Mouse (Mus musculus) ES-E14 (cell line): Measurements from ENCODE around the gene Cd69. TPM values are rescaled to one million over a fixed set of nuclear protein-coding genes. Genes with fewer than 3 reads are reported as not detected.

Experiments
- DNase-seq: peaks from one replicate; pipeline ENCODE4 v3.0.0-alpha.2; 2013; ENCODE audit warnings: low read depth, low spot score
- H3K27ac ChIP-seq: 2 replicates; pipeline ENCODE4 v1.5.1; 2012; ENCODE audit warnings: low read depth, mild to moderate bottlenecking, low read length, moderate library complexity, mixed read lengths; ENCODE audit not compliant: poor library complexity, insufficient read depth, severe bottlenecking
- H3K36me3 ChIP-seq: 2 replicates; pipeline ENCODE4 v1.6.1; 2012; ENCODE audit warnings: mild to moderate bottlenecking, low read length, moderate library complexity, mixed read lengths; ENCODE audit not compliant: control insufficient read depth, poor library complexity, insufficient read depth, severe bottlenecking
- H3K4me1 ChIP-seq, 2 experiments: fragments of 150-350 bp in 1 of 2; sonication (generic) in 1 of 2; 2 replicates each; pipeline ENCODE4 v1.6.1; 2012; ENCODE audit warnings: low read length in 2 of 2, mild to moderate bottlenecking in 1 of 2, mixed read lengths in 1 of 2; ENCODE audit not compliant: control insufficient read depth in 2 of 2, insufficient read depth in 2 of 2, poor library complexity in 1 of 2
- H3K4me3 ChIP-seq, 2 experiments: fragments of 150-350 bp in 1 of 2; sonication (generic) in 1 of 2; 2 replicates each; pipeline ENCODE4 v1.5.1; 2012; ENCODE audit warnings: low read length in 2 of 2, low read depth in 1 of 2, mild to moderate bottlenecking in 1 of 2, mixed read lengths in 1 of 2; ENCODE audit not compliant: insufficient read depth in 1 of 2, poor library complexity in 1 of 2, severe bottlenecking in 1 of 2
- H3K9ac ChIP-seq: 2 replicates; pipeline ENCODE4 v1.6.1; 2012; ENCODE audit warnings: low read depth, mild to moderate bottlenecking, low read length, mixed read lengths; ENCODE audit not compliant: poor library complexity, insufficient read depth, severe bottlenecking
- H3K9me3 ChIP-seq: fragments of 150-350 bp; sonication (generic); 2 replicates; pipeline ENCODE4 v1.6.1; 2012; ENCODE audit warnings: low read depth, mild to moderate bottlenecking, low read length; ENCODE audit not compliant: control insufficient read depth, insufficient read depth
- CHD2 ChIP-seq: IDR thresholded peaks from 2 replicates; pipeline ENCODE4 v1.6.1; 2014; ENCODE audit warnings: mild to moderate bottlenecking, low read depth, low read length, inconsistent platforms
- HCFC1 ChIP-seq: IDR thresholded peaks from 2 replicates; pipeline ENCODE4 v1.6.1; 2012; ENCODE audit warnings: low read length, inconsistent platforms, borderline replicate concordance; ENCODE audit not compliant: insufficient read depth
- MAFK ChIP-seq: IDR thresholded peaks from 2 replicates; pipeline ENCODE4 v1.6.1; 2014; ENCODE audit warnings: mild to moderate bottlenecking, low read depth, low read length, inconsistent platforms; ENCODE audit not compliant: insufficient read depth
- ZC3H11A ChIP-seq: IDR thresholded peaks from 2 replicates; pipeline ENCODE4 v1.6.1; 2012; ENCODE audit warnings: low read depth, mild to moderate bottlenecking, inconsistent platforms, low read length, borderline replicate concordance
- ZNF384 ChIP-seq: IDR thresholded peaks from 2 replicates; pipeline ENCODE4 v1.6.1; 2012; ENCODE audit warnings: low read depth, low read length, inconsistent platforms
- in situ Hi-C, 2 experiments: fragments of 600-800 bp; cut with MboI; formaldehyde crosslinking; loops; one replicate each; pipeline ENCODE4 v1.15.1; 2025; ENCODE audit warnings: low sequenced_read_pairs in 2 of 2, inconsistent platforms in 1 of 2; ENCODE audit not compliant: unreplicated experiment in 2 of 2
- total RNA-seq: library from RNA; depleted of rRNA; stranded (reverse); fragments of 300-350 nt; gene quantifications from 2 replicates; pipeline ENCODE4 v1.2.3, GENCODE M21; 2012; rRNA removed

The Cd69 gene
- total RNA-seq, 1 experiment, result 0.49 TPM

DNA sequence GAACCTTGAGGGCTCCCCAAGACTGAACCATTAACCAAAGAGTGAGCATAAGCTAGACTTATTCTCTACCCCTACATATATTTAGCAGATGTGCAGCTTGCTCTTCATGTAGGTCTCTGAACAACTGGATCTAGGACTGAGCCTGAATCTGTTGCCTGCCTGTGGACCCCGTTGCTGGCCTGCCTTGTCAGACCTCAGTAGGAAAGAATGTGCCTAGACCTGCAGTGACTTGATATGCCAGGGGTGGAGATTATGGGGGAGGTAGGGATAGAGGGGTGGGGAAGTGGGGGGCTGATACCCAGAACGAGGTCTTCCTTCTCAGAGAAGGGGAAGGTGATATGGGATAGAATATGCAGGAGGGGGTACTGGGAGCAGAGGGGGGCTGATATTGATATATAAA is 51.6 kb downstream of the Cd69 start:
- Histone ChIP-seq H3K9ac (no peak overlapping the region), H3K36me3 (no peaks in the 10 kb centered on the region), H3K27ac (no peak overlapping the region), H3K9me3 (no peaks in the 10 kb centered on the region), H3K4me3 (no peak overlapping the region), H3K4me1 (no peaks in the 10 kb centered on the region)
- DNase-seq, result no peak
- in situ Hi-C loops, result no loop called here
- no peak for TF ChIP-seq ZNF384
- TF ChIP-seq ZC3H11A, result no peak
- no peak for TF ChIP-seq MAFK
- no peak for TF ChIP-seq CHD2
- no peak for TF ChIP-seq HCFC1

DNA sequence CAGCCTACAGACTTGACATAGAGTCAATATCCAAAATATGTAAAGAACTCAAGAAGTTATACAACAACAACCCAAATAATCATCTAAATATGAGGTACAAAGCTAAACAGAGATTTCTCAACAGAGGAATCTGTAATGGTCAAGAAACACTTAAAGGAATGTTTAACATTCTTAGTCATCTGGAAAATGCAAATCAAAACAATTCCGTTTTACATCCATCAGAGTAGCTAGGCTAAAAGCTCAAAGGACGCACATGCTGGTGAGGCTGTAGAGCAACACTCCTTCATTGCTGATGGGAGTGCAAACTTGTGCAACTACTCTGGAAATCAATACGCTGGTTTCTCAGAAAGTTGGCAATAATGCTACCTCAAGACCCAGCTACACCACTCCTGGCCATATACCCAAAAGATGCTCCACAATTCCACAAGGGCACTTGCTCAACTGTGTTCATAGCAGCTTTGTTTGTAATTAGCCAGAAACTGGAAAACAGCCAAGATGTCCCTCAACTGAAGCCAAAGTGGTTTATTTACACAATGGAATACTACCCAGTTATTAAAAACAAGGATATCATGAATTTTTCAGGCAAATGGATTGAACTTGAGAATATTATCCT is 52.9 kb downstream of the Cd69 start:
- in situ Hi-C loops, result no loop called here
- Histone ChIP-seq H3K36me3 (no peaks in the 10 kb centered on the region), H3K27ac (no peak overlapping the region), H3K9ac (no peak overlapping the region), H3K4me3 (no peak overlapping the region), H3K4me1 (no peaks in the 10 kb centered on the region), H3K9me3 (no peaks in the 10 kb centered on the region)
- no peak for DNase-seq
- TF ChIP-seq MAFK (no peak), ZNF384 (no peak), CHD2 (no peak), ZC3H11A (no peak), HCFC1 (no peak)

DNA sequence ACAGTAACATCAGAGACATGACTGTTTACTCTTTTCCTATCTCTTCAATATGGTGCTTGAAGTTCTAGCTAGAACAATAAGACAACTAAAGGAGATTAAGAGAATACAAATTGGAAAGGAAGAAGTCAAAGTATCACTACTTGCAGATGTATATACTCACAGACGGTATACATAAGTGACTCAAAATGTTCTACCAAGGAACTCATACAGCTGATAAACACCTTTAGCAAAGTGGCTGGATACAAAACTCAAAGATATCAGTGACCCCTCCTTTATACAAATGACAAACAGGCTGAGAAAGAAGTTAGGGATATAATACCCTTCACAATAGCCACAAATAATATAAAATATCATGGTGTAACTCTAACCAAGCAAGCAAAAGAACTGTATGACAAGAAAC is 54.2 kb downstream of the Cd69 start:
- no peaks in the 10 kb centered on the region for H3K4me1 ChIP-seq
- H3K4me3 ChIP-seq, result no peak overlapping the region
- H3K9me3 ChIP-seq, result no peaks in the 10 kb centered on the region
- H3K27ac ChIP-seq, result no peak overlapping the region
- in situ Hi-C loops, result no loop called here
- TF ChIP-seq MAFK (no peak), CHD2 (no peak), ZNF384 (no peak), HCFC1 (no peak), ZC3H11A (no peak)
- no peak overlapping the region for H3K9ac ChIP-seq
- DNase-seq, result no peak
- no peaks in the 10 kb centered on the region for H3K36me3 ChIP-seq

DNA sequence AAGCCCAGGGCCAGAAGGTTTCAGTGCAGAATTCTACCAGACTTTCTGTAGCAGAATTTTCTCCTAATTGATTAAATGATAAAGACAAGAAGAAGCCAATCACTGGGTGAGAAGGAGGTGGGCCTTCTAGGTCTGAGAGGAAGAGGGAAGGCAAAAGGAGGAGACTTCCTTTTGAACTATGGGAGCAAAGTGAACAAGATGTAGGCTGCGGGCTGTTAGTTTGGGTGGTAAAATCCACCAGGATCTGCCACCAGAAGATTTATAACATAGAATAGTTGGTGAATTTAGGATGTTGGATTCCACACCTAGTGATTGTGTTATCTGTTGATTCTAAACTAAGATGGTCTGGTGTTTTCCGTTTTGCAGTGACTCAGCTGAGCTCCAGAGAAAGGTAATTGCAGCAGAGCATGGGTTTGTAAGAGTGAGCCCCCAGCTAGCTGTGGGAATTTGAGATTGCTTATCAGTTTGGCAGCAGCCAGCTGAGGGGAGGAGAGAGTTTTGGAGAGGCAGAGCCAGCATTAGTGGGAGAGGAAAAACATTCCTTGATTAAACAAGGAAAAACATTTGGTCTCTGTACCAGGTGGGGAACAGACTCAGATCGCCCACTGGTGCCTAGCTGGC is 55.2 kb downstream of the Cd69 start:
- TF ChIP-seq CHD2 (no peak), ZC3H11A (no peak), ZNF384 (no peak)
- in situ Hi-C loops, result no loop called here
- H3K36me3 ChIP-seq, result no peaks in the 10 kb centered on the region
- DNase-seq, result no peak
- H3K4me3 ChIP-seq, result no peak overlapping the region
- H3K9me3 ChIP-seq, result no peaks in the 10 kb centered on the region
- H3K9ac ChIP-seq, result no peak overlapping the region
- H3K27ac ChIP-seq, result no peak overlapping the region
- H3K4me1 ChIP-seq, result no peaks in the 10 kb centered on the region

DNA sequence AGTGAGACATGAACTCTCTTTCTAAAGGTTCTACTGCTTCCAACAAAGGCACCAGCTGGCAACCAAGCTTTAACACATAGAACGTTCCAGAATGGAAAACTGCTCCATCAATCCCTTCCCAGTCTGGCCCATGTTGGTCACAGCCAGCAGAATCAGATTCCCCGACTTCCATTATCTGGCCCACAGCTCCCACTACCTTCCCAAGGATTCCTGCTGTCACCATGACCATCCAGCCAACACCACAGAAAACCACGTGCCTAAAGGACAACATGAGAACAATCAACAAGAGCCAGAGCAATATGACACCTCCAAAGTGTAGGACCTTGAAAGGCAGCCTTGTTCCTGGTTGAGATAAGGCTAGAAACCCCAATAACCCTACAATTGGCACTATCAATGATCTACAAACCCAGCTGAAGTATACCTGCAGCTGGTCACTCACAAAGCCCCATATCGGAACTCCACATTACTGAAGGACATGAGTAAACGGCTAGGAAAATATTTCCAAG is 57.0 kb downstream of the Cd69 start:
- TF ChIP-seq ZNF384 (no peak), ZC3H11A (no peak), MAFK (no peak), CHD2 (no peak), HCFC1 (no peak)
- Histone ChIP-seq H3K9ac (no peak overlapping the region), H3K4me3 (no peak overlapping the region), H3K4me1 (no peaks in the 10 kb centered on the region), H3K36me3 (no peaks in the 10 kb centered on the region), H3K27ac (no peak overlapping the region), H3K9me3 (no peaks in the 10 kb centered on the region)
- no peak for DNase-seq
- in situ Hi-C loops, result no loop called here

Other genes starting within 250 kb of the Cd69 start
- not detected in 2 replicates for gene Klrb1f, start 229.5 kb downstream of the Cd69 start, total RNA-seq
- not detected in 2 replicates for gene Clec2e, start 174.5 kb downstream of the Cd69 start, total RNA-seq
- 0.40 and 0.42 TPM in 2 replicates for gene Clec2d, start 94.8 kb downstream of the Cd69 start, total RNA-seq
- not detected in 2 replicates for gene 4922502D21Rik, start 56.4 kb upstream of the Cd69 start, total RNA-seq
- gene Clec12a, start 67.3 kb upstream of the Cd69 start, total RNA-seq, result not detected in 2 replicates
- not detected in 2 replicates for gene Clec12b, start 110.4 kb upstream of the Cd69 start, total RNA-seq
- gene Clec1b, start 121.9 kb upstream of the Cd69 start, total RNA-seq, result not detected in 2 replicates
- gene Clec9a, start 133.4 kb upstream of the Cd69 start, total RNA-seq, result not detected in 2 replicates
- not detected in 2 replicates for gene Clec1a, start 176.6 kb upstream of the Cd69 start, total RNA-seq
- 0.45 TPM in 1 of 2 replicates, not detected in the other for gene Olr1, start 231.7 kb upstream of the Cd69 start, total RNA-seq
- gene Tmem52b, start 237.1 kb upstream of the Cd69 start, total RNA-seq, result not detected in 2 replicates